Mouse (Mus musculus) brain, embryonic 18.5 days (tissue): ENCODE data around the gene Slco3a1.

Experiments
- DNase-seq: peaks from one replicate; pipeline ENCODE4 v3.0.0-alpha.2; 2012; ENCODE audit warnings: low read depth, low spot score

The Slco3a1 gene

GRCm38 (mm10) chr7:74487727-74488126, 66.9 kb downstream of the Slco3a1 start:
- DNase-seq = no peak

GRCm38 (mm10) chr7:74486083-74486482, 68.5 kb downstream of the Slco3a1 start:
- no peak for DNase-seq

GRCm38 (mm10) chr7:74485669-74486068, 68.9 kb downstream of the Slco3a1 start:
- no peak for DNase-seq

- no peak for DNase-seq
Observed at GRCm38 (mm10) chr7:74484024-74484385, 70.6 kb downstream of the Slco3a1 start.

- DNase-seq = no peak
Observed at GRCm38 (mm10) chr7:74483294-74484023, 71.1 kb downstream of the Slco3a1 start.

- no peak for DNase-seq
Observed at GRCm38 (mm10) chr7:74471740-74472139, 82.8 kb downstream of the Slco3a1 start.

- DNase-seq = no peak
Observed at GRCm38 (mm10) chr7:74466886-74467285, 87.7 kb downstream of the Slco3a1 start.

GRCm38 (mm10) chr7:74464638-74465037, 89.9 kb downstream of the Slco3a1 start:
- DNase-seq = no peak

GRCm38 (mm10) chr7:74462451-74462850, 92.1 kb downstream of the Slco3a1 start:
- no peak for DNase-seq

GRCm38 (mm10) chr7:74461736-74462135, 92.8 kb downstream of the Slco3a1 start:
- DNase-seq = no peak

- no peak for DNase-seq
Observed at GRCm38 (mm10) chr7:74461146-74461545, 93.4 kb downstream of the Slco3a1 start.

- no peak for DNase-seq
Observed at GRCm38 (mm10) chr7:74459812-74460211, 94.8 kb downstream of the Slco3a1 start.

- DNase-seq = no peak
Observed at GRCm38 (mm10) chr7:74459277-74459676, 95.3 kb downstream of the Slco3a1 start.

GRCm38 (mm10) chr7:74458475-74459221, 95.9 kb downstream of the Slco3a1 start:
- DNase-seq = no peak

- no peak for DNase-seq
Observed at GRCm38 (mm10) chr7:74457347-74457975, 97.1 kb downstream of the Slco3a1 start.

- no peak for DNase-seq
Observed at GRCm38 (mm10) chr7:74456781-74457180, 97.8 kb downstream of the Slco3a1 start.

GRCm38 (mm10) chr7:74451047-74451446, 103.5 kb downstream of the Slco3a1 start:
- DNase-seq = no peak

- DNase-seq = no peak
Observed at GRCm38 (mm10) chr7:74449802-74450201, 104.8 kb downstream of the Slco3a1 start.

- DNase-seq = no peak
Observed at GRCm38 (mm10) chr7:74447781-74448180, 106.8 kb downstream of the Slco3a1 start.

GRCm38 (mm10) chr7:74445148-74445547, 109.4 kb downstream of the Slco3a1 start:
- DNase-seq = no peak

- DNase-seq = no peak
Observed at GRCm38 (mm10) chr7:74442380-74442779, 112.2 kb downstream of the Slco3a1 start.

GRCm38 (mm10) chr7:74437534-74437933, 117.0 kb downstream of the Slco3a1 start:
- DNase-seq = no peak

GRCm38 (mm10) chr7:74436642-74437041, 117.9 kb downstream of the Slco3a1 start:
- DNase-seq = no peak
